Mouse (Mus musculus): ENCODE measurements around the gene Prkca.
A peak's percentile ranks its signal among the peaks of the same experiment; 100 is the strongest.

- TF ChIP-seq ZNF384 (IDR thresholded peaks at IDR 0.05; ENCODE audit: low read depth, low read length) (no peak), CTCF (IDR thresholded peaks at IDR 0.05 in 2 of 3, conservative IDR thresholded peaks at IDR 0.05 in 1 of 3; ENCODE audit: control insufficient read depth in 1 of 3, insufficient read depth in 1 of 3, low read depth in 2 of 3, low read length in 3 of 3, poor library complexity in 1 of 3, severe bottlenecking in 1 of 3) (peak; percentile 33 to 55 (median 50)), POLR2A (IDR thresholded peaks at IDR 0.05; ENCODE audit: control insufficient read depth in 1 of 2, insufficient read depth in 1 of 2, low read depth in 1 of 2, low read length in 2 of 2, poor library complexity in 1 of 2) (no peak), CHD2 (IDR thresholded peaks at IDR 0.05; ENCODE audit: low read length) (no peak), POLR2AphosphoS2 (IDR thresholded peaks at IDR 0.05; ENCODE audit: low read length) (no peak), ZC3H11A (IDR thresholded peaks at IDR 0.05; ENCODE audit: low read depth, low read length) (peak; percentile 27), CHD1 (IDR thresholded peaks at IDR 0.05; ENCODE audit: low read depth, low read length) (no peak), ZKSCAN1 (IDR thresholded peaks at IDR 0.05; ENCODE audit: low read depth, low read length) (no peak), RCOR1 (IDR thresholded peaks at IDR 0.05; ENCODE audit: low read depth, low read length) (no peak), MXI1 (IDR thresholded peaks at IDR 0.05; ENCODE audit: low read depth, low read length) (no peak), MAZ (IDR thresholded peaks at IDR 0.05; ENCODE audit: low read depth, low read length) (no peak), GATA1 (IDR thresholded peaks at IDR 0.05; ENCODE audit: low read depth, low read length) (no peak)
These were observed 443.3 kb downstream of the Prkca start for GRCm38 (mm10) chr11:107900470-107900869.

Data from MEL (cell line).